Mouse (Mus musculus) WW6 (cell line): ENCODE measurements around the gene Slc30a9.
A peak's percentile ranks its signal among the peaks of the same experiment; 100 is the strongest.

Experiments used
- DNase-seq: peaks from one replicate; pipeline ENCODE4 v3.0.0-alpha.2; 2013; ENCODE audit warnings: low read depth, low spot score

Gene Slc30a9

GRCm38 (mm10) chr5:67306698-67307521 is at the start of gene Slc30a9:
Gene Slc30a9, plus strand, starts transcription at chr5:67306955.
- DNase-seq, result peak; percentile 67

GRCm38 (mm10) chr5:67258473-67258872 is 48.3 kb upstream of the Slc30a9 start:
- DNase-seq, result no peak

GRCm38 (mm10) chr5:67260159-67260530 is 46.6 kb upstream of the Slc30a9 start:
- no peak for DNase-seq

GRCm38 (mm10) chr5:67260531-67261371 is 46.0 kb upstream of the Slc30a9 start, which contains the start of gene Tmem33:
Gene Tmem33, plus strand, starts transcription at chr5:67260565.
- peak; percentile 79 for DNase-seq

GRCm38 (mm10) chr5:67262964-67263363 is 43.8 kb upstream of the Slc30a9 start:
- DNase-seq, result no peak

- no peak for DNase-seq
These were observed 40.6 kb upstream of the Slc30a9 start for GRCm38 (mm10) chr5:67266106-67266505.

- no peak for DNase-seq
These were observed 37.4 kb upstream of the Slc30a9 start for GRCm38 (mm10) chr5:67269309-67269708.

- no peak for DNase-seq
These were observed 27.3 kb upstream of the Slc30a9 start for GRCm38 (mm10) chr5:67279407-67279806.

- DNase-seq, result no peak
These were observed 26.9 kb upstream of the Slc30a9 start for GRCm38 (mm10) chr5:67279840-67280239.

GRCm38 (mm10) chr5:67280400-67280799 is 26.4 kb upstream of the Slc30a9 start:
- no peak for DNase-seq

- no peak for DNase-seq
These were observed 11.7 kb upstream of the Slc30a9 start for GRCm38 (mm10) chr5:67295029-67295428.

- no peak for DNase-seq
These were observed 11.1 kb upstream of the Slc30a9 start for GRCm38 (mm10) chr5:67295682-67296081.

GRCm38 (mm10) chr5:67296171-67296570 is 10.6 kb upstream of the Slc30a9 start:
- no peak for DNase-seq

- no peak for DNase-seq
These were observed 9.5 kb upstream of the Slc30a9 start for GRCm38 (mm10) chr5:67297026-67297813.

- DNase-seq, result no peak
These were observed 6.8 kb upstream of the Slc30a9 start for GRCm38 (mm10) chr5:67299847-67300412.

- no peak for DNase-seq
These were observed 5.7 kb upstream of the Slc30a9 start for GRCm38 (mm10) chr5:67300926-67301597.

GRCm38 (mm10) chr5:67301722-67302331 is 4.9 kb upstream of the Slc30a9 start:
- DNase-seq, result no peak

- DNase-seq, result no peak
These were observed 2.9 kb upstream of the Slc30a9 start for GRCm38 (mm10) chr5:67303816-67304215.

- DNase-seq, result no peak
These were observed 986 bp downstream of the Slc30a9 start for GRCm38 (mm10) chr5:67307659-67308222.
